Mouse (Mus musculus): ENCODE results near the gene 1700016C15Rik. TPM values are rescaled to one million over a fixed set of nuclear protein-coding genes. Genes with fewer than 3 reads are reported as not detected.

Gene 1700016C15Rik
- polyA plus RNA-seq, 1 experiment from 2014 or later, result not detected

DNA sequence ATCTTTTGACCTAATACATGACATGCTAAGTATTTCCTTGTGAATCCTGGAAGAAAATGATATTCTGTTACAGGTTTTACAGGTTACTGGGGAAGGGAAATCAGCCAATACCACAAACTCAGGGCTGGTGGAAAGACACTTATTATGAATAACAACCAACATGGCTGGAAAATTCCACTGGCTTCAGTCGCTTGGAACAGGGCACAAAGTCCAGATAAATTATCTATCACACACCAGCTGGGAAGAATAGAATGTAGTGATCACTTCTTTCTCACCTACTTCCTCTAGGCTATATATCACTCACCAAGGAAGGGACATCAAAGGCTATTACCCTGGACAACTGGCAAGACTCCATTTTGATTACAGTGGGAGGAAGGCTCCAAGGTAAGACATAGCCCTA lies 11.1 kb downstream of the 1700016C15Rik start:
- no peak for ATAC-seq (ENCODE audit: insufficient read depth)
- Histone ChIP-seq H3K4me2 (no peak overlapping the region), H3K27ac (ENCODE audit: low read depth) (no peak overlapping the region), H3K36me3 (ENCODE audit: insufficient read depth) (no peaks in the 10 kb centered on the region), H3K9ac (no peak overlapping the region), H3K9me3 (ENCODE audit: low read depth, low read length) (no peaks in the 10 kb centered on the region), H3K4me3 (ENCODE audit: low read depth, low read length) (no peak overlapping the region), H3K4me1 (ENCODE audit: insufficient read depth) (no peaks in the 10 kb centered on the region), H3K27me3 (ENCODE audit: insufficient read depth, low read length) (no peaks in the 10 kb centered on the region)
- no peak for DNase-seq
- no peak for TF ChIP-seq CTCF (IDR thresholded peaks at IDR 0.05; ENCODE audit: low read depth)
- 53% methylated on average over 1 of the region's 1 CpGs for WGBS

DNA sequence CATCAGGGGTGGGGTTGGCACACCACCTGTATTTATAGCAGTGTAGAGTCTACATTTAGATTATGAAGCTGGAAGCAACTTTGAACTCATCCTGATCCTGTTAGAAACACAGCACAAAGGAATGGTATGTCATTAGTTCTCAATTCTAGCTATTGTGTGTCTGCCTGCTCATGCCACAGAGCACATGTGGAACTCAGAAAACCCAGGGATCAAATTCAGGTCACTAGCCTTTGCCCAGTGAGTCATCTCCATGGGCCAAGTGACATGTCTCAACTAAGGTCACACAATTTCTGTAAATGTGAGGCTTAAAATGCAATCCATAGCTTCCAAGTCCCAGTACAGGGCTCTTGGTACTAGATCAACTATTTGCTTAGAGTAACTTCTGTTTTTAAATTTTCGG lies 12.5 kb downstream of the 1700016C15Rik start:
- TF ChIP-seq CTCF (IDR thresholded peaks at IDR 0.05; ENCODE audit: low read depth), result no peak
- ATAC-seq (ENCODE audit: insufficient read depth) (no peak), DNase-seq (no peak)
- Histone ChIP-seq H3K9me3 (ENCODE audit: low read depth, low read length) (no peaks in the 10 kb centered on the region), H3K4me3 (ENCODE audit: low read depth, low read length) (no peak overlapping the region), H3K9ac (no peak overlapping the region), H3K27me3 (ENCODE audit: insufficient read depth, low read length) (no peaks in the 10 kb centered on the region), H3K27ac (ENCODE audit: low read depth) (no peak overlapping the region), H3K4me1 (ENCODE audit: insufficient read depth) (no peaks in the 10 kb centered on the region), H3K4me2 (no peak overlapping the region), H3K36me3 (ENCODE audit: insufficient read depth) (no peaks in the 10 kb centered on the region)
- WGBS, result 62% methylated on average over 1 of the region's 1 CpGs

DNA sequence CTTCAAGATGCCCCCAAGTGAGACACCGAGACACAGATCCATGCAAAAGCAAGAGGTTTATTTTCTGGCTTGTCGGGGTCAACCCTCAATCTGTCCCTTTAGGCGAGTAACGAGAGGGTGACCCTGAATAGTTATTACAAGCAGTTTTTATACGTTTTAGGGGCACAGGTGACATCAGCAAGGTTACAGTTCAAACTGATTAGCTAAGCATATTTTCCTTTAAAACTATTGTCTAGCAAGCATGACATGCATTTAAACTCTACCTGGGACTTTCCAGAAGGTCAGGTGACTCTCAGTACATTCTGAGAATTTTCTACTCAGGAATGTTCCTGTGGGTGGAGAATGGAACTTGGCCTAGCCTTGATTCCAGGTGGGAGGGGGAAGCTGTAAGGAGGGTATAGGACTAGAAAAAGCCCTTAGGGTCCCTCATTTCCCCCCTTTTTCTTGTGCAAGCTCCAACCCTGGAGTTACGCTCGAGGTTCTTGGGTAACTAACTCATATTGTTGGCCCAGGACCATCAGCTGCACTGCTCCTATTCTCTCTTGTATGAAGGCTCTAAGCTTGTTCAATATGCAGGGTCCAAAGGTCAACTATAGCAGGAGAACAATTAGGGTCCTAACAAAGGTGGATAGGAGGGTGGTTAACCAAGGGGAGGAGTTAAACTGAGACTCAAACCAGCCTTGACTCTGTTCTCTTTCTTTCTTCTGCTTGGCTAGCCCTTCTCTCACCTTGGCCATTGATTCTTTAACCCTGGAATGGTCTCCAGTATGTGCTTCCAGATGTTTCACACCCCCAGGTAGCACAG lies 15.1 kb downstream of the 1700016C15Rik start:
- DNase-seq (no peak), ATAC-seq (ENCODE audit: insufficient read depth) (no peak)

DNA sequence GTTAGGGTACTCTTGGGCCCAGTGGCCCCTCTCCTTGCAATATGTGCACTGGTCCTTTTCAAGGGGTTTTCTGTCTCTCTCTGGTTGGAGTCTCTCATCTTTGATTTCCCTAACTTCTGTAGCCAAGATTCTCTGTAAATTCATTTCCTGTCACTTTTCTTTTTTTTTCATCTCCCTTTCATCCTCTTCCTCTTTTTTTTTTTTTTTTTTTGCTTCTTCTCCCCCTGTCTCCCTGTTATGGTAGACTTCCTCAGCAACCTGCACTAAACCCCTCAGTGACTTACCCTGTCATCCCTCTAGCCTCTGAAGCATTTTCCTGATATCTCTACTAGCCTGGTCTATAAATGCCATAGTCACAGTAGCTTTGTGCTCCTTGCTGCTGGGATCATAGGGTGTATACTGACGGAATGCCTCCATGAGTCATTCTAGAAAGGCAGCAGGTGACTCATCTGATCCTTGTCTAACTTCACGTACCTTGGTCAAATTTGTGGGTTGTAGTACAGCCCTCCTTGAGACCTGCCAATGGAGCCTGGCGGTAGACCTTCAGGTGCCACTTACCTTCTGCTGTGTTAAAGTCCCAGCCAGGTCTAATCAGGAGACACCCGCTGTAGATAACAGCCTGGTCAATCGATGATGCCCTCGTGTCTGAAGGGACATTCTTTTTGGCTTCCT lies 18.4 kb downstream of the 1700016C15Rik start:
- DNase-seq (no peak), ATAC-seq (ENCODE audit: insufficient read depth) (no peak)
- Histone ChIP-seq H3K4me1 (ENCODE audit: insufficient read depth) (no peaks in the 10 kb centered on the region), H3K27me3 (ENCODE audit: insufficient read depth, low read length) (no peaks in the 10 kb centered on the region), H3K27ac (ENCODE audit: low read depth) (no peak overlapping the region), H3K4me3 (ENCODE audit: low read depth, low read length) (no peak overlapping the region), H3K36me3 (ENCODE audit: insufficient read depth) (no peaks in the 10 kb centered on the region), H3K9ac (no peak overlapping the region), H3K4me2 (no peak overlapping the region), H3K9me3 (ENCODE audit: low read depth, low read length) (peaks cover 21% of the 10 kb centered on the region; the same call in 1 of the 2 replicates)
- WGBS, result 94% methylated on average over 6 of the region's 6 CpGs
- no peak for TF ChIP-seq CTCF (IDR thresholded peaks at IDR 0.05; ENCODE audit: low read depth)

More for the DNA sequence above, 15.1 kb downstream of the 1700016C15Rik start:
- Histone ChIP-seq H3K4me3 (ENCODE audit: low read depth, low read length) (no peak overlapping the region), H3K4me2 (no peak overlapping the region), H3K9ac (no peak overlapping the region), H3K27ac (ENCODE audit: low read depth) (no peak overlapping the region), H3K36me3 (ENCODE audit: insufficient read depth) (no peaks in the 10 kb centered on the region), H3K9me3 (ENCODE audit: low read depth, low read length) (peaks cover 5% of the 10 kb centered on the region; the same call in 1 of the 2 replicates), H3K4me1 (ENCODE audit: insufficient read depth) (no peaks in the 10 kb centered on the region), H3K27me3 (ENCODE audit: insufficient read depth, low read length) (no peaks in the 10 kb centered on the region)
- TF ChIP-seq CTCF (IDR thresholded peaks at IDR 0.05; ENCODE audit: low read depth), result no peak
- WGBS, result 72% methylated on average over 7 of the region's 7 CpGs

DNA sequence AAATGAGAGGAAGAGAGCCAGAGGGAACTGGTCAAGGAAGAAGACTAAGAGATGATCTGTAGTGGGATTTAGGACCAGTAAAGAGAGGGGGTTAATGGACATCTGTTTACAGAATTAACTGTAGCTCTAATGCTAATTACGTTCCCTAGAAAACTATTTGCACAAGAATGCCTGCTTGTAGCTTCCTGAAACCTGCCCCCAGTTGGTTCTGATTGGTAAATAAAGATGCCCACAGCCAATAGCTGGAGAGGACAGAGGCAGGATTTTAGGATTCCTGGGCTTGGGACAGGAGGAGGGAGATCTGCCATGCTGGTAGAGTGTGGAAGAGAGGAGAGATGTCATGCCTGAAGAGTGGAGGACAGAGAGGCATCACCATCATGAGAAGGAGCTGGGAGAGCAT lies 23.9 kb downstream of the 1700016C15Rik start:
- Histone ChIP-seq H3K4me1 (ENCODE audit: insufficient read depth) (no peaks in the 10 kb centered on the region), H3K27me3 (ENCODE audit: insufficient read depth, low read length) (no peaks in the 10 kb centered on the region), H3K27ac (ENCODE audit: low read depth) (no peak overlapping the region), H3K36me3 (ENCODE audit: insufficient read depth) (no peaks in the 10 kb centered on the region), H3K4me3 (ENCODE audit: low read depth, low read length) (no peak overlapping the region), H3K9me3 (ENCODE audit: low read depth, low read length) (peaks cover 21% of the 10 kb centered on the region; the same call in 1 of the 2 replicates), H3K9ac (no peak overlapping the region), H3K4me2 (no peak overlapping the region)
- DNase-seq (no peak), ATAC-seq (ENCODE audit: insufficient read depth) (no peak)
- TF ChIP-seq CTCF (IDR thresholded peaks at IDR 0.05; ENCODE audit: low read depth), result no peak
- WGBS, result 56% methylated on average over 1 of the region's 1 CpGs

DNA sequence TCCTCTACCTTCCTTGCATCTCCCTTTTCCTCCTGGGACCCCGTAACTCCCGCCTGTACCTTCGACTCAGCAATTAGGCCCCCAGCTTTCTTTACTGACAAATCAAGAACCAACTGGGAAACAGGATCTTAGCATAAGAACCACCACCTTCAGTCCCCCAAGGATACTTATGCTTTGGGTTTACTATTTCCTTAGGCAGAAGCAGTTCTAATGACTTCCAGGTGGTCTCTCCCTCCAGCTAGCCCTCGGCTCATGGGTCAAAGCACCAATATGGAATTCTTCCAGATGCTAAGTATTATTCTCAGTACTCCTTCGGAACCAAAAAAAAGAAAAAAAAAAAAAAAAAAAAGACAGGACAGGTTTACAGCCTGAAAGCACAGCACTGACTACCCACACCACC lies 27.6 kb downstream of the 1700016C15Rik start:
- Histone ChIP-seq H3K36me3 (ENCODE audit: insufficient read depth) (0 out of 2 replicates have a peak, but pooled peaks cover 6% of the 10 kb centered on the region), H3K9me3 (ENCODE audit: low read depth, low read length) (no peaks in the 10 kb centered on the region), H3K4me1 (ENCODE audit: insufficient read depth) (no peaks in the 10 kb centered on the region), H3K27ac (ENCODE audit: low read depth) (no peak overlapping the region), H3K9ac (no peak overlapping the region), H3K4me2 (no peak overlapping the region), H3K27me3 (ENCODE audit: insufficient read depth, low read length) (no peaks in the 10 kb centered on the region), H3K4me3 (ENCODE audit: low read depth, low read length) (no peak overlapping the region)
- TF ChIP-seq CTCF (IDR thresholded peaks at IDR 0.05; ENCODE audit: low read depth), result no peak
- 83% methylated on average over 5 of the region's 5 CpGs for WGBS
- ATAC-seq (ENCODE audit: insufficient read depth) (no peak), DNase-seq (no peak)

DNA sequence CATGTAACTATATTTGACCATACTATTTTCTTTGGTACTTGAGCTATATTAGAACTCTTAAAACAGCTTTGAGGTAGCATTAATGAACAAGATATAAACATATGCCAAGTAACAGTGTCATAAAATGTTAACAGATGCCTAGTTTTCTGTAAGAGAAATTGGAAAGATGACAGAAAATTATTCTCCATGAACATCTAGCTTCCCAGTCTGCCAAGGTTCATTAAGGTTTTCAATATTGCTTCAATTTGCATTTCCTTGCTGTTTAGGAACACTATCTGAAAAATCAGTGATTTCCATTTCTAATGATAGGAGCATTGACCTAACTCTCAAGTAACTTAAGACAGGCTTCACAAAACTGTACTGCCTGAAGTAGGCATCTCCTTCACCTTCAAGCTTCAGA lies 39.3 kb downstream of the 1700016C15Rik start:
- Histone ChIP-seq H3K4me3 (ENCODE audit: low read depth, low read length) (no peak overlapping the region), H3K4me1 (ENCODE audit: insufficient read depth) (no peaks in the 10 kb centered on the region), H3K9ac (no peak overlapping the region), H3K27me3 (ENCODE audit: insufficient read depth, low read length) (no peaks in the 10 kb centered on the region), H3K4me2 (no peak overlapping the region), H3K36me3 (ENCODE audit: insufficient read depth) (peaks cover 73% of the 10 kb centered on the region), H3K9me3 (ENCODE audit: low read depth, low read length) (no peaks in the 10 kb centered on the region), H3K27ac (ENCODE audit: low read depth) (no peak overlapping the region)
- ATAC-seq (ENCODE audit: insufficient read depth) (no peak), DNase-seq (no peak)
- TF ChIP-seq CTCF (IDR thresholded peaks at IDR 0.05; ENCODE audit: low read depth), result no peak
